Mouse (Mus musculus) kidney, adult 2 months (tissue): Measurements from ENCODE around the gene Lonp1. TPM values are rescaled to one million over a fixed set of nuclear protein-coding genes. Genes with fewer than 3 reads are reported as not detected.

Source experiments
- DNase-seq: peaks from one replicate; pipeline ENCODE4 v3.0.0; 2021
- H3K27ac ChIP-seq: fragments of 200-500 bp; 2 replicates; pipeline ENCODE4 v1.5.1; 2012; ENCODE audit warnings: low read depth, low read length, control low read depth, inconsistent platforms; ENCODE audit not compliant: insufficient read depth
- H3K27me3 ChIP-seq: fragments of 200-500 bp; replicated peaks from 2 replicates; pipeline ENCODE4 v1.6.1; 2012; ENCODE audit warnings: mild to moderate bottlenecking, moderate library complexity, low read length, inconsistent platforms; ENCODE audit not compliant: control insufficient read depth, insufficient read depth
- H3K36me3 ChIP-seq: fragments of 200-500 bp; 2 replicates; pipeline ENCODE4 v1.6.1; 2012; ENCODE audit warnings: mild to moderate bottlenecking, moderate library complexity, low read length, inconsistent platforms; ENCODE audit not compliant: control insufficient read depth, insufficient read depth
- H3K4me1 ChIP-seq: fragments of 200-500 bp; 2 replicates; pipeline ENCODE4 v1.6.1; 2011; ENCODE audit warnings: low read length; ENCODE audit not compliant: control insufficient read depth, insufficient read depth
- H3K4me3 ChIP-seq: fragments of 200-500 bp; 2 replicates; pipeline ENCODE4 v1.5.1; 2011; ENCODE audit warnings: mild to moderate bottlenecking, low read depth, low read length, control low read depth; ENCODE audit not compliant: insufficient read depth
- CTCF ChIP-seq: fragments of 200-500 bp; conservative IDR thresholded peaks from 2 replicates; pipeline ENCODE4 v1.5.1; 2011; ENCODE audit warnings: low read depth, mild to moderate bottlenecking, control low read depth, low read length, moderate library complexity, mixed read lengths; ENCODE audit not compliant: insufficient read depth, insufficient read length
- POLR2A ChIP-seq: fragments of 200-500 bp; IDR thresholded peaks from one replicate; pipeline ENCODE4 v1.6.1; 2011; ENCODE audit warnings: low read depth, low read length, control low read depth
- WGBS: fragments of 180-500 bp; shearing (Covaris S2); methylation state at CpG from one replicate; pipeline ENCODE4 v1.1.7; 2018; 5-methylcytosine and 5-hydroxymethylcytosine counted together
- polyA plus RNA-seq: library from polyadenylated mRNA; depleted of rRNA; stranded (reverse); fragments of >200 nt; gene quantifications from 2 replicates; pipeline ENCODE4 v1.2.3, GENCODE M21; 2012

Gene Lonp1
- polyA plus RNA-seq, 1 experiment = 123 TPM

DNA sequence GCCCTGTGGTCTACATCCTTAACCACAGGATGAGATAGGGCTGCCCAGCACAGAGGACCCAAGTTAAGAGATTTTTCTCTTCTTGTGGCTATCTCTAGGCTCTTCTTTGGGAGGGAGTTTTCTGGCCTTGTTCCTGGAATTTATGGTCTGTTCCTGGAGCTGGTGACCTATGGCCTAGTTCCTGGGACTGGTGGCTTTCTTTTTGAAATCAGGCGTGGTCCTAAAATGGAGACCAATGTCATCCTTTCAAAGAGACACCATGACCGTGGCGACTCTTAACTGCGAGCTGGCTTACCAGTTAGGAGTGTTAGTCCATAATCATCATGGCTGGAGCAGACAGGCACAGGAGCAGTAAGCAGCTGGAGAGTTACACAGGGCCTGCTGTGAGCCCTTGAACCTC is 39.7 kb upstream of the Lonp1 start:
- TF ChIP-seq CTCF (no peak), POLR2A (no peak)
- H3K4me1 ChIP-seq = no peaks in the 10 kb centered on the region
- no peak overlapping the region for H3K27ac ChIP-seq
- H3K4me3 ChIP-seq = no peak overlapping the region
- no peaks in the 10 kb centered on the region for H3K27me3 ChIP-seq
- WGBS = 74% methylated on average over 4 of the region's 4 CpGs
- DNase-seq = no peak
- no peaks in the 10 kb centered on the region for H3K36me3 ChIP-seq

DNA sequence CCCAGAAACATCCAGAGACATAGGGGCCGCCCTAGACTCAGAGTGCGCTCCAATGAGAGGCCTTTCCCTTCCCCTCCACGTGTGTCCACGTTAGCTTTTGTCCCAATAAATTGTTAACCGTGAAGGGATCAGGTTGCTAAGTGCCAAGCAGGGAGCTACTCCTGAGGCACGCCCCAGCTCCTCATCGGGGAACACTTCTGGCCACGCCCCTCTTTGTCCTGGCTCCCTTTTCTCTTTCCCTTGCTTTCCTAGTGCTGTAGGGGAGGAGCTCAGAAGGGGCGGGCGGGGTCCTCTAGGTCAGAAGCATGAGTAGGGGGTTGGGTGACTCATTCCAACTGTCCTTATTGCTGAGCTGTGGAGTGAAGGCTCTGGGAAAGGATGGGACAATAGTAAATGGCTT is 37.6 kb upstream of the Lonp1 start:
- no peak for DNase-seq
- 15% methylated on average over 10 of the region's 10 CpGs for WGBS
- Histone ChIP-seq H3K27me3 (no peaks in the 10 kb centered on the region), H3K4me3 (no peak overlapping the region), H3K4me1 (no peaks in the 10 kb centered on the region), H3K36me3 (no peaks in the 10 kb centered on the region), H3K27ac (no peak overlapping the region)
- no peak for TF ChIP-seq CTCF
- no peak for TF ChIP-seq POLR2A

GRCm38 (mm10) chr17:56663659-56664058 is 37.0 kb upstream of the Lonp1 start:
- Histone ChIP-seq H3K27ac (no peak overlapping the region), H3K36me3 (no peaks in the 10 kb centered on the region), H3K4me1 (no peaks in the 10 kb centered on the region), H3K4me3 (no peak overlapping the region), H3K27me3 (no peaks in the 10 kb centered on the region)
- no peak for DNase-seq
- no peak for TF ChIP-seq POLR2A
- TF ChIP-seq CTCF = no peak
- WGBS = 65% methylated on average over 3 of the region's 3 CpGs

DNA sequence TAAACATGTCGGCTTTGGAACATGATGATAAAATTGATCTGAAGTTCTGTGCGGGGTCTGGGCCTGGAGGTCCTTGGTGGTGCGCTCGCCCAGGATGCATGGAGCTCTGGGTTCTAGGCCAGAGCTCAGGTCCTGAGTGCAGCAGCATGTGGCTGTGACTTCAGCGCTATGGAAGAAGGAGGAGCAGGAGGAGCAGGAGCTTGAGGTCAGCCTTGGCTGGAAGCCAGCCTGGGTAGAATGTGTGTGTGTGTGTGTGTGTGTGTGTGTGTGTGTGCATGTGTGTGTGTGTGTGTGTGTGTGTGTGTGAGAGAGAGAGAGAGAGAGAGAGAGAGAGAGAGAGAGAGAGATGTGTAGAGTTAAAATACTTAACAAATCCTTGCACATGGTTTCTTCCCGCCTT is 29.5 kb upstream of the Lonp1 start:
- no peaks in the 10 kb centered on the region for H3K27me3 ChIP-seq
- TF ChIP-seq CTCF (no peak), POLR2A (no peak)
- no peak overlapping the region for H3K4me3 ChIP-seq
- H3K4me1 ChIP-seq = no peaks in the 10 kb centered on the region
- no peaks in the 10 kb centered on the region for H3K36me3 ChIP-seq
- no peak overlapping the region for H3K27ac ChIP-seq
- 86% methylated on average over 6 of the region's 6 CpGs for WGBS
- no peak for DNase-seq

DNA sequence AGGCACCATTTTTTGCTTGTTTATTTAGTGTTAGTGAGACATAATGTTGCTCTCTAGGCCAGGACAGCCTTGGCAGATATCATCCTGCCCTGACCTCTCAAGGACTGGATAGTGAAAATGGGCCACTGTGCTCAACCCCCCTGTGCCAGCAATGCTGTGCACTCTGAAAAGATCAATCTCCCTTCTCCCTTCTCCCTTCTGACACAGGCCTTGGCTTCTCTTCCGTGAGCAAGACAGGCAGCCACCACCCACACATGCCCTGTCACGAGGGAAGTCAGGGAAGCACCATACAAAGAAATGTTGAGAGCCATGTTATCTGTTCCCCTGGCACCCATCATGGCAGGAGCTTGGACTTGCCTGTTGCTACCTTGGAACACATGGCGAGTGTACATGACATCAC is 28.6 kb upstream of the Lonp1 start:
- no peaks in the 10 kb centered on the region for H3K36me3 ChIP-seq
- H3K27me3 ChIP-seq = no peaks in the 10 kb centered on the region
- H3K27ac ChIP-seq = no peak overlapping the region
- DNase-seq = no peak
- WGBS = 72% methylated on average over 3 of the region's 3 CpGs
- TF ChIP-seq CTCF = no peak
- no peak for TF ChIP-seq POLR2A
- H3K4me1 ChIP-seq = no peaks in the 10 kb centered on the region
- no peak overlapping the region for H3K4me3 ChIP-seq

GRCm38 (mm10) chr17:56654771-56655170 is 28.1 kb upstream of the Lonp1 start:
- TF ChIP-seq CTCF = no peak
- H3K4me3 ChIP-seq = no peak overlapping the region
- WGBS = 65% methylated on average over 2 of the region's 2 CpGs
- no peaks in the 10 kb centered on the region for H3K27me3 ChIP-seq
- no peak for DNase-seq
- no peaks in the 10 kb centered on the region for H3K4me1 ChIP-seq
- no peaks in the 10 kb centered on the region for H3K36me3 ChIP-seq
- no peak overlapping the region for H3K27ac ChIP-seq

- WGBS = 16% methylated on average over 10 of the region's 10 CpGs
- Histone ChIP-seq H3K27me3 (no peaks in the 10 kb centered on the region), H3K36me3 (no peaks in the 10 kb centered on the region), H3K4me1 (no peaks in the 10 kb centered on the region), H3K4me3 (no peak overlapping the region), H3K27ac (no peak overlapping the region)
- TF ChIP-seq CTCF = no peak
- TF ChIP-seq POLR2A = no peak
- peak; percentile 41 for DNase-seq
Measured at GRCm38 (mm10) chr17:56651801-56652200, 25.1 kb upstream of the Lonp1 start.

- Histone ChIP-seq H3K27ac (no peak overlapping the region), H3K4me3 (no peak overlapping the region), H3K4me1 (no peaks in the 10 kb centered on the region), H3K27me3 (no peaks in the 10 kb centered on the region), H3K36me3 (no peaks in the 10 kb centered on the region)
- TF ChIP-seq POLR2A (no peak), CTCF (no peak)
- WGBS = 27% methylated on average over 12 of the region's 13 CpGs
- DNase-seq = no peak
Measured at GRCm38 (mm10) chr17:56647546-56647945, 20.9 kb upstream of the Lonp1 start.
